In the genomic region with DNA sequence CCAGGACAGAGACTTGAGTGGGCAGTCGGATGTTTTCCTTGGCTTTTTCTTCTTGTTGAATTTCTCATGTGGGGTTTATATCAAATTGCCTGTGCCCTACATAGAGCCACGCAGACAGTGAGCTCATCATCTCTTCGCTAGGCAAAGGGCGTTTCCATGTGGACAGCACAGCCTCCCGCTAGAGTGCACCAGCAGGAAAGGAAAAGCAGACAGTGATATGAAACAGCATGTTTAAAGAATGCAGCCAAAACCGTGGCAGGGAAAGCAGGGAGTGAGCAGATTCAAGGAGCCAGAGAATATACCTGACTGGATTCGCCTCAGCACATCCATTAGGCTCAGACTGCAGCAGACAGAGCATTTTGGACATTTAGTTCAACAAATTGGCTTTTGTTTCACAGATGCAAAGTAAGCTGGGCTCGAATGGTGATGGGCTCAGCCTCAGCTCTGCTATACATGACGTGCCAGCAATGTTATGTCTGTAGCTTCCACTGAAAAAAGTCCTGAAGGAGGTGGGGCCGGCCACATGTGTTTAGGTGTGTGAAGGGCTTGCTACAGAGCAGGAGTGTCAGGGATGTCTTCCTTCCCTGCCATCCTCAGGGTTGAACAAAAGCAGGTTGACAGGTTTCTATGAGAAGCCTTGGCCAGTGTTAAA, we compare ENCODE assay signal across 12 mouse cellular contexts. TPM values are rescaled to one million over a fixed set of nuclear protein-coding genes. Genes with fewer than 3 reads are reported as not detected.
DNase-seq lines count a peak whose midpoint lies in the region; ATAC-seq and TF ChIP-seq lines count a peak whose summit lies in the region.
"Had no signal": no experiment of that assay in that cellular context is flagged by ENCODE, and none has a peak within 500 bp of the region (broad histone marks: within the 10 kb centered on the region; RNA-seq: fewer than 3 reads in every experiment).

No protein-coding gene starts in this region.

- TF ChIP-seq CTCF in hindbrain, postnatal 0 days (IDR thresholded peaks at IDR 0.05; ENCODE audit: low read depth): peak; percentile 61
- TF ChIP-seq CTCF in left cerebral cortex, adult 2 months (IDR thresholded peaks at IDR 0.05): peak; percentile 34

- peaks cover 7% of the 10 kb centered on the region; the same call in 1 of the 2 replicates for H3K27me3 ChIP-seq in hindbrain, embryonic 14.5 days (ENCODE audit: control insufficient read depth, insufficient read depth, low read length)
- peaks cover 4% of the 10 kb centered on the region; the same call in 1 of the 2 replicates for H3K27me3 ChIP-seq in hindbrain, embryonic 11.5 days (ENCODE audit: control insufficient read depth, insufficient read depth, low read length)
- no peaks in the 10 kb centered on the region for H3K27me3 ChIP-seq in hindbrain, postnatal 0 days (ENCODE audit: insufficient read depth, low read length)

- no peak overlapping the region for H3K9ac ChIP-seq in hindbrain, embryonic 14.5 days
- H3K9ac ChIP-seq in hindbrain, embryonic 11.5 days (ENCODE audit: low read depth, low read length): no peak overlapping the region
- no peak overlapping the region for H3K9ac ChIP-seq in hindbrain, postnatal 0 days (replicated peaks; ENCODE audit: low read length)
- H3K9ac ChIP-seq: lung, embryonic 14.5 days had no signal

- H3K9me3 ChIP-seq in hindbrain, embryonic 14.5 days (ENCODE audit: control insufficient read depth, low read length): peaks cover 12% of the 10 kb centered on the region; the same call in 1 of the 2 replicates
- H3K9me3 ChIP-seq in hindbrain, embryonic 11.5 days (ENCODE audit: control insufficient read depth, low read length): 0 out of 2 replicates have a peak, but pooled peaks cover 3% of the 10 kb centered on the region
- H3K9me3 ChIP-seq in hindbrain, postnatal 0 days (ENCODE audit: low read length): peaks cover 3% of the 10 kb centered on the region; the same call in 1 of the 2 replicates

- H3K4me1 ChIP-seq in hindbrain, embryonic 14.5 days (replicated peaks; ENCODE audit: control insufficient read depth, insufficient read depth, low read length): no peaks in the 10 kb centered on the region
- no peaks in the 10 kb centered on the region for H3K4me1 ChIP-seq in hindbrain, embryonic 11.5 days (replicated peaks; ENCODE audit: control insufficient read depth, insufficient read depth, low read length)
- H3K4me1 ChIP-seq in hindbrain, postnatal 0 days (ENCODE audit: insufficient read depth, low read length): peaks cover 4% of the 10 kb centered on the region; the same call in 1 of the 2 replicates

- H3K4me3 ChIP-seq in hindbrain, embryonic 14.5 days (replicated peaks; ENCODE audit: low read length): no peak overlapping the region
- no peak overlapping the region for H3K4me3 ChIP-seq in hindbrain, embryonic 11.5 days (ENCODE audit: low read depth, low read length)
- no peak overlapping the region for H3K4me3 ChIP-seq in hindbrain, postnatal 0 days (ENCODE audit: low read length)
- no peak overlapping the region for H3K4me3 ChIP-seq in left cerebral cortex, adult 2 months
- H3K4me3 ChIP-seq: erythroblast, embryonic 14.5 days had no signal

- intact Hi-C loops in left cerebral cortex, adult 2 months (cut with DNase I): loop anchor here (1.0 kb wide), 1 partner anchor 99 kb away; no protein-coding TSS in a partner anchor

- no peak for ATAC-seq in hindbrain, embryonic 14.5 days (ENCODE audit: low FRiP score)
- ATAC-seq in hindbrain, embryonic 11.5 days (ENCODE audit: low FRiP score): no peak
- peak; percentile 85 for ATAC-seq in hindbrain, postnatal 0 days
- ATAC-seq: activated CD4-positive, CD25-positive, alpha-beta regulatory T cell, adult 4 months; intestine, embryonic 16.5 days had no signal

- H3K4me2 ChIP-seq in hindbrain, embryonic 14.5 days (replicated peaks): no peak overlapping the region
- H3K4me2 ChIP-seq in hindbrain, embryonic 11.5 days (replicated peaks; ENCODE audit: low read depth, low read length): no peak overlapping the region
- H3K4me2 ChIP-seq in hindbrain, postnatal 0 days (ENCODE audit: low read depth, low read length): no peak overlapping the region
- H3K4me2 ChIP-seq: lung, embryonic 14.5 days had no signal

- H3K27ac ChIP-seq in hindbrain, embryonic 14.5 days: no peak overlapping the region; the same call in 1 of the 2 replicates
- no peak overlapping the region for H3K27ac ChIP-seq in hindbrain, embryonic 11.5 days (ENCODE audit: low read depth, low read length)
- peak overlapping the region; percentile 81 for H3K27ac ChIP-seq in hindbrain, postnatal 0 days
- peak overlapping the region; percentile 66 for H3K27ac ChIP-seq in left cerebral cortex, adult 2 months

- peak; percentile 37 for DNase-seq in hindbrain, embryonic 14.5 days (ENCODE audit: low spot score)
- no peak for DNase-seq in hindbrain, embryonic 11.5 days (ENCODE audit: low spot score)
- peak; percentile 73 for DNase-seq in hindbrain, postnatal 0 days (ENCODE audit: low spot score)
- peak; percentile 49 to 56 for DNase-seq in left cerebral cortex, adult 2 months (ENCODE audit: extremely low spot score in 1 of 2, low spot score in 2 of 2)
- DNase-seq in right cerebral cortex, postnatal 14 days: peak; percentile 49
- no peak for DNase-seq in spleen, postnatal 14 days (ENCODE audit: low spot score in 2 of 2)
- DNase-seq in yolk sac, embryonic 10.5 days (ENCODE audit: low spot score): no peak
- DNase-seq: lung, embryonic 14.5 days; thymus, postnatal 25 days had no signal

- WGBS in hindbrain, embryonic 14.5 days: 66% methylated on average over 10 of the region's 10 CpGs
- 82% methylated on average over 10 of the region's 10 CpGs for WGBS in hindbrain, embryonic 11.5 days
- 47% methylated on average over 10 of the region's 10 CpGs for WGBS in hindbrain, postnatal 0 days

- no peaks in the 10 kb centered on the region for H3K36me3 ChIP-seq in hindbrain, embryonic 14.5 days (replicated peaks; ENCODE audit: control insufficient read depth, insufficient read depth)
- H3K36me3 ChIP-seq in hindbrain, embryonic 11.5 days (ENCODE audit: control insufficient read depth, insufficient read depth, low read length): no peaks in the 10 kb centered on the region
- no peaks in the 10 kb centered on the region for H3K36me3 ChIP-seq in hindbrain, postnatal 0 days (ENCODE audit: insufficient read depth, low read length)

RNA-seq across cellular contexts. Expression of a gene that starts 21.8 kb away (rescaled TPM):
- polyA plus RNA-seq in hindbrain, embryonic 14.5 days (2014; fragmentation: Nextera tagmentation; extraction: Ambion mirVana): 6.8 and 8.4 TPM in 2 replicates
- 6.0 and 7.0 TPM in 2 replicates for polyA plus RNA-seq in hindbrain, embryonic 11.5 days (2014; fragmentation: Nextera tagmentation; extraction: Ambion mirVana)
- total RNA-seq in hindbrain, postnatal 0 days (2014; rRNA removed): 9.8 and 14.0 TPM in 2 replicates
- 8.7 and 9.2 TPM in 2 replicates for polyA plus RNA-seq in hindbrain, postnatal 0 days (2015; fragmentation: Nextera tagmentation; extraction: Ambion mirVana)
- total RNA-seq in left cerebral cortex, adult 2 months (2021): 100 to 1,000 TPM; 118 to 155 TPM

Comparison
In these comparisons a context has a peak if more than half of its experiments do, and no peak if none do; other contexts are left out.
1. DNase-seq: peak in hindbrain, embryonic 14.5 days (single experiment), hindbrain, postnatal 0 days (single experiment), left cerebral cortex, adult 2 months (2 of 2) and right cerebral cortex, postnatal 14 days (single experiment); none in hindbrain, embryonic 11.5 days (single experiment), spleen, postnatal 14 days (0 of 2) and yolk sac, embryonic 10.5 days (single experiment).
2. H3K27ac ChIP-seq: peak in hindbrain, postnatal 0 days (single experiment) and left cerebral cortex, adult 2 months (single experiment); none in hindbrain, embryonic 14.5 days (single experiment) and hindbrain, embryonic 11.5 days (single experiment).